Mouse (Mus musculus): ENCODE measurements around the gene Rragd. TPM values are rescaled to one million over a fixed set of nuclear protein-coding genes. Genes with fewer than 3 reads are reported as not detected.
A peak's percentile ranks its signal among the peaks of the same experiment; 100 is the strongest.
"Not testable (repeated sequence)": the region's sequence is repeated elsewhere in the genome, so short reads cannot be mapped to it uniquely, and the experiment has no call there.

Gene Rragd
- polyA plus RNA-seq, 1 experiment from 2014 or later: 22.7 TPM

DNA sequence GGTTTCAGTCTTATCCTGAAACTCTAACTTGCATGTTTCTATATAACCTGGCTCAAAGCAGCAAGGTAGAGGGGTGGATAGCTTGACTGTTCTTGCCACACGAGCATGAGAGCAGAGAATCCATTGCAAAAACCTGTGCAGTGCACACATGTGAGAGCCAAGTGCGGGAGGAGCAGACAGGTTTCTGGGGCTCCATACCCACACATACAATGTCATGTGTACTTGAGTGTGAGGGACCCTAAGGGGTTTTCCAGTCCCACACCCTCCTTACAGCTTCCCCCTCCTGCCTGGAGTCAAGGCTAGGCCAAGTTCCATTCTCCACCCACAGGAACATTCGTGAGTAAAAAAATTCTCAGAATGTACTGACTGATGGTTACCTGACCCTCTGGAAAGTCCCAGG lies 21.4 kb upstream of the Rragd start:
- ATAC-seq: no peak
- Histone ChIP-seq H3K9ac (no peak overlapping the region), H3K9me3 (replicated peaks) (no peaks in the 10 kb centered on the region), H3K4me3 (no peak overlapping the region), H3K4me1 (no peaks in the 10 kb centered on the region), H3K27me3 (no peaks in the 10 kb centered on the region), H3K4me2 (no peak overlapping the region), H3K27ac (no peak overlapping the region), H3K36me3 (ENCODE audit: poor library complexity, severe bottlenecking) (no peaks in the 10 kb centered on the region)
- 76% methylated on average over 3 of the region's 3 CpGs for WGBS

DNA sequence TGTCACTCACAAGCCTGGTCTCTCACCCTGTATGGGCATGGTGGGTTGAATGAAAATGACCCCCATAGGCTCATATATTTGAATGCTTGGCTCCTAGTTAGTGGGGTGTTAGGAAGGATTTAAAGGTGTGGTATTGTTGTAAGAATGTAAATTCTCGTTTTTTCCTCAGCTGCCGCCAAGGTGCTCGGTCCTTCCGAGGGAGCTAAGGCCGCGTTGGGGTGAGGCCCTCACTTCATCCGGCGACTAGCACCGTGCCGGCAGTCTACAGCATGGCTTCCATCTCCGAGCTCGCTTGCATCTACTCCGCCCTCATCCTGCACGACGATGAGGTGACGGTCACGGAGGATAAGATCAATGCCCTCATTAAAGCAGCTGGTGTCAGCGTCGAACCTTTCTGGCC lies 18.2 kb upstream of the Rragd start:
- H3K4me2 ChIP-seq; H3K27me3 ChIP-seq; H3K9ac ChIP-seq; H3K4me3 ChIP-seq; ATAC-seq; H3K9me3 ChIP-seq (replicated peaks); H3K4me1 ChIP-seq; H3K36me3 ChIP-seq (ENCODE audit: poor library complexity, severe bottlenecking); H3K27ac ChIP-seq: not testable (repeated sequence)
- WGBS: 94% methylated on average over 19 of the region's 19 CpGs

DNA sequence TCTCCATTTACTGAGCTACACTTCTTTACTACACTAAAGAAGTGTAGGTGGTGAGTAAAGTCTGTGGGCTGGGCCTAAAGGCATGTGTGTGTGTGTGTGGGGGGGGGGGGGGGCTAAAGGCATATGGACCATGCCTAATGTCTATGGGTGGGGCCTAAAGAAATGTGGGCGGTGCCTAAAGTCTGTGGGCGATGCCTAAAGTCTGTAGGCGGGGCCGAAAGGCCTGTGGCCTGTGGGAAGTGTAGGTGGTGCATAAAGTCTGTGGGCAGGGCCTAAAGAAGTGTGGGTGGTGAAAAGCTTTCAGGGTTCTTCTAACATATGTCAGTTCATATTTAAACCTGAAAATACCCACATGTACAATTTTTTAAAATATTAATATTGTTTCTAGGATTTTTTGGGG lies 5.5 kb upstream of the Rragd start:
- no peaks in the 10 kb centered on the region; the same call in 1 of the 2 replicates for H3K27me3 ChIP-seq
- H3K36me3 ChIP-seq (ENCODE audit: poor library complexity, severe bottlenecking): no peaks in the 10 kb centered on the region
- H3K4me2 ChIP-seq: no peak overlapping the region
- H3K4me3 ChIP-seq: no peak overlapping the region
- H3K27ac ChIP-seq: no peak overlapping the region
- WGBS: 90% methylated on average over 4 of the region's 4 CpGs
- peaks cover 14% of the 10 kb centered on the region for H3K9me3 ChIP-seq (replicated peaks)
- H3K9ac ChIP-seq: no peak overlapping the region
- ATAC-seq: no peak
- peaks cover 5% of the 10 kb centered on the region for H3K4me1 ChIP-seq

DNA sequence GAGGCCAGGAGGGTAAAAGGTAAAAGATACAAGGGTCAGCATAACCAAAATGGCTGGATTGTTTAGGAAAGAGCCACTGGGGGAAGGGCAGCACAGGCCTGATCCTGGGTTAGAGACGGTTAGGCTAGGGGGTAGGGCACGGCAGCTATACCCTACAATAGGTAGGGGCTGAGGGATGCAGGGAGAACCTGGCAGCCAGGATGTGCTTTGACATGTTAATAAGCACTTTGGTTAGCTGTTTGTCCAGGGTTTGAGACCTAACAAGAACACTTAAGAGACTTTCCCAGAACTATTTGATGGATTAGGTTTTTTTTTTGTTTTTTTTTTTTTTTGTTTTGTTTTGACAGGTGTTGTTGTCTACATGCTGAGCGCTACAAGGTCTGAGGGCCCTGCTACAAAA lies 2.8 kb upstream of the Rragd start:
- 62% methylated on average over 3 of the region's 3 CpGs for WGBS
- Histone ChIP-seq H3K36me3 (ENCODE audit: poor library complexity, severe bottlenecking) (no peaks in the 10 kb centered on the region), H3K9me3 (replicated peaks) (peaks cover under 1% of the 10 kb centered on the region; the same call in 1 of the 2 replicates), H3K27me3 (no peaks in the 10 kb centered on the region; the same call in 1 of the 2 replicates), H3K4me1 (peaks cover 19% of the 10 kb centered on the region), H3K27ac (no peak overlapping the region), H3K9ac (no peak overlapping the region), H3K4me3 (no peak overlapping the region), H3K4me2 (no peak overlapping the region)
- no peak for ATAC-seq

DNA sequence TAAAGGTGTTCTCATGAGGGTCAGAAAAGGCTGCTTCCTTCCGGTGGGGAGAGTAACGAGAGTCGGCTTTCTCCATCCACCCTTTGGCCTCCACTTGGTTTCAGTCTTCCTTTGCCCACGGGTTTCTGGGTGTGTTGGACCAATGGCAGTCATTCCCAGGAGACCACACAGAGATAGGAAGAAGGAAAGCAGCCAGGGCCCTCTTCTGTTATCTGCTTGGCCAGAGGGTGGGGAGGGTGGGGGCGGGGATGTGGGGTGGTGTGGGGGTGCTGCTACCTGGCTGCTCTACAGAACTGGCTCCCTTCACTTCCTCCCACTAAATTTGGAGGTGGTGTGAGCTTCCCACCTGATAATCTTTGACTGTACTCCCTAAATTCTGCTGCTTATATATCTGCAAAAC lies 1.2 kb upstream of the Rragd start:
- no peak overlapping the region for H3K27ac ChIP-seq
- H3K4me2 ChIP-seq: peak overlapping the region; percentile 93
- H3K36me3 ChIP-seq (ENCODE audit: poor library complexity, severe bottlenecking): no peaks in the 10 kb centered on the region
- ATAC-seq: no peak
- peaks cover 32% of the 10 kb centered on the region for H3K4me1 ChIP-seq
- WGBS: 25% methylated on average over 5 of the region's 5 CpGs
- H3K9me3 ChIP-seq (replicated peaks): no peaks in the 10 kb centered on the region
- peak overlapping the region; percentile 86; the same call in 1 of the 2 replicates for H3K4me3 ChIP-seq
- no peak overlapping the region for H3K9ac ChIP-seq
- no peaks in the 10 kb centered on the region; the same call in 1 of the 2 replicates for H3K27me3 ChIP-seq

DNA sequence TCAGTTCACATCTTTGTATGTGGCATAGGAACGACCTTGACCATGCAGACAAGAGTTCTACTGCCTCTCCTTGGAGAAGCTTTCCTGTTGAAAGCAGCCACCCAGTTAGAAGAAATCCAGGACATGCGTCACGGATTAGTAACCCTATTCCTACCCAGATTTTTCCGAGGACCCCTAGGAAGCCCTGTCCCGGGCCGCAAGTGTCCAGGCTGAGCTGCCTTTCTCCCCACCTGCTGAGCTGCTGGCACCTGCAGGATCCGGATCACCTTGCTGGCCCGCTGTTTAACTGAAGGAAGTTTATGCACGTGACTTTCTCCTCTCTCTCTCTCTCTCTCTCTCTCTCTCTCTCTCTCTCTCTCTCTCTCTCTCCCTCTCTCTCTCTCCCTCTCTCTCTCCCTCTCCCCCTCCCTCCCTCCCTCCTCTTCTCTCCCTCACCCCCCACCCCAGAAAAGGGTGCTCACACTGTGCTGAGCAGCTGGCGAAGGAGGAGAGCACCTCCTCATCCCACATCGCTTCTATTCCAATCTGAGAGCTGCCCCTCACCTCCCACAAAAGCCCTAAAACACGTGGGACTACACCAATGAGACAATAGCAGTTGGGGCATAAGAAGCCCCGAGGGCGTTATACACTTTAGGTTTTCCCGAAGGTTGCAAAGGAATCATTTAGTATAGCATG lies 659 bp upstream of the Rragd start:
- Histone ChIP-seq H3K36me3 (ENCODE audit: poor library complexity, severe bottlenecking) (no peaks in the 10 kb centered on the region), H3K27ac (peak overlapping the region; percentile 88; the same call in 1 of the 2 replicates), H3K4me1 (peaks cover 32% of the 10 kb centered on the region), H3K9me3 (replicated peaks) (no peaks in the 10 kb centered on the region), H3K9ac (peak overlapping the region; percentile 87), H3K27me3 (no peaks in the 10 kb centered on the region; the same call in 1 of the 2 replicates), H3K4me2 (peak overlapping the region; percentile 93), H3K4me3 (peak overlapping the region; percentile 86)
- peak; percentile 59 for ATAC-seq
- 2% methylated on average over 15 of the region's 15 CpGs for WGBS

DNA sequence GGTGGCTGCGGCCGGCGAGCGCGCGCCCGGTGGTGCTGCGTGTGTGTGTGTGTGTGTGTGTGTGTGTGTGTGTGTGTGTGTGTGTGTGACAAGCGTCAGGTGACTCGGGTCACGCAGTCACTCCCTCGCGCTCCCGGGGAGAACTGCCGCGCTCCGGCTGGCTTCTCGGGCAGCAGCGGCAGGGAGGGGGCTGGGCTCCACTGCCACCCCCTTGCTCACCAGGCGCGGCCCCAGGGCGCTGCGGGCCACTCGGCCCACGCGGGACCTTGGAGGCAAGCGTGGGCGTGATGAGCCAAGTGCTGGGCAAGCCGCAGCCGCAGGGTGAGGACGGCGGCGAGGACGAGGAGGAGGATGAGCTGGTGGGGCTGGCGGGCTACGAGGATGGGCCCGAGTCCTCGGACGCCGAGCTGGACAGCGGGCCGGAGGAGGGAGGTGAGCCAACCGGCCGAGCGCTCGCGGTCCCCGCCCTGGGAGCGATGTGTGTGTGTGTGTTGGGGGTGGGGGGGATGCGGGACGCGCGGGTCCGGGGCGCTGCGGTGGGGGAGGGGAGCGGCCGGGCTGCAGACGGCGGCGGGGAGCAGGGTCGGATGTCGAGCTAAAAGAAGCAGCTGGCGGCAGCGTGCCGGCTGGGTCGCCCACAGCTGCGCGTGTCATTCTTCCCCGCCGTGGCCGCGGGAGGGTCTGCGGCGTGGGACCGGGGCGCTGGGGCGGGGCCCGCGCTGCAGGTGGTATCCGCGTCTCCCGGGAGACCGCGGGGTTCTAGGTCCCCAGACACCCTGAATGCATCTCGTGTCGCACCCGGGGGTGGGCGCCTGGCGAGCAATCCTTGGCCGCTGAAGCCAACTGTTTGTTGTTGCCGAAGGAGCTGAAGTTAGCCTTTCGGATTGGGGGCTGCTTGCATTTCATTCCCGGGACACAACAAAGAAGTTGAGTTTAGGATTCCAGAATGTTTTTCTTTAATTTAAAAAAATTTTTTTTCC lies 629 bp downstream of the Rragd start:
- H3K9me3 ChIP-seq (replicated peaks): no peaks in the 10 kb centered on the region
- under 1% methylated on average over 69 of the region's 94 CpGs for WGBS
- peak; percentile 64 for ATAC-seq
- H3K9ac ChIP-seq: peak overlapping the region; percentile 87
- no peaks in the 10 kb centered on the region for H3K36me3 ChIP-seq (ENCODE audit: poor library complexity, severe bottlenecking)
- no peaks in the 10 kb centered on the region; the same call in 1 of the 2 replicates for H3K27me3 ChIP-seq
- peak overlapping the region; percentile 88 for H3K27ac ChIP-seq
- H3K4me1 ChIP-seq: peaks cover 32% of the 10 kb centered on the region
- peak overlapping the region; percentile 86 for H3K4me3 ChIP-seq
- peak overlapping the region; percentile 93 for H3K4me2 ChIP-seq

DNA sequence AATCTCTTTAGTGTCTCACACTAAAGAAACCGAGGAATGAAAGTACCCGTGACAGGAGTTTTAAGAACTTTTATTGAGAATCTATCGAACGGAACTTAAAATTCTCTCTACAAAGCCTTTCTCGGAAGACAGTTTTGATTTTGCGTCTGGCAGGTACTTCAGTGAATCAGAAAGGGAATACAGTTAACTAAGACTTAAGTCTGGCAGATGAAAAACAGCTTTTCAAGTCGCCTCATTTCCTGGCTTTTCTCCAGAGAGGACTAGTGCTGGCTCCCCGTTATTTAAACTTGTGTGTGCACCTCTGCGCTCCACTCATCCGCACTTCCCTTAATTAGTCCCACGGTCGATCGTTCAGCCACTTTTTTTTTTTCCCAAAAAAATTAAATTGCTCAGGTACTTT lies 1.4 kb downstream of the Rragd start:
- Histone ChIP-seq H3K36me3 (ENCODE audit: poor library complexity, severe bottlenecking) (no peaks in the 10 kb centered on the region), H3K27ac (peak overlapping the region; percentile 88), H3K27me3 (no peaks in the 10 kb centered on the region; the same call in 1 of the 2 replicates), H3K4me3 (peak overlapping the region; percentile 86), H3K9ac (peak overlapping the region; percentile 87), H3K4me1 (peaks cover 32% of the 10 kb centered on the region), H3K9me3 (replicated peaks) (no peaks in the 10 kb centered on the region), H3K4me2 (peak overlapping the region; percentile 93)
- WGBS: under 1% methylated on average over 13 of the region's 13 CpGs
- no peak for ATAC-seq

DNA sequence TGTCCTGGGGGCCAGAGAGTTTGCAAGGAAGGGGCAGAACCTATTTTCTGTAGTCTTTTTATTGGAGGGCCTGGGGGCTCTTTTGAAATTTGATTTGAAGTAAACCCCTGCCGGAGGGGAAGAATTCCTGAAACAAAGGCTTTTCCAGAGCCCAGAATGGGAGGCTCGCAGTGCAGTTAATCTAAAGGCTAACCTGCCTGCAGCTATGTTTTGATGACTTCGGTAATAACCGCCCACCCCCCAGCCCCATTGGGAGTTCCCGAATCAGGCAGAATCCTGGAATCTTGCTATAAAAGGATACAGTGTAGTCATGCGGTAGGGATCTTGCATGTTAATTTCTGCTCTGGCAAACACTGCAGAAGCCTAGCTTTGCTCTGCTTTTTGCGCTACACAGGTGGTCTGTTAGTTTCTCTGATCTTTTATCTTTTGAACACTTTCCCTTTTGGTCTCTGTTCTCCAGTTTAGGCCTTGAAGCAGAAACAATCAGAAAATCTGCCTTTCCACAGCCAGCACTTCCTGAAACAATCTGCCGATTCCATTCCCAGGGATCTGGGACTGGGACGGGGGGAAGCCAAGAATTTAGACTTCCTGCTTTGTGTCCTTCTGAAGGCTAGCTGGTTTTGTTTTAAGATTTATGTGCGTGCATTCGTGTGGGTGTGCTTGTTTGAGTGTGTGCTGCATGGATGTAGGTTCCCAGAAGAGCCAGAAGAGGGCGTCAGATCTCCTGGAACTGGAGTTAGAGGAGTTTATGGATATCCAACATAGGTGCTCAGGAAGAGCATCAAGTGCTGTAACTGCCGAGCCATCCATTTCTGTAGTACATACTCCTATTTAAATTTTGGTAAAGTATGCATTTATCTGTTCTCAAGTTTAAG lies 2.2 kb downstream of the Rragd start:
- H3K4me1 ChIP-seq: peaks cover 32% of the 10 kb centered on the region
- peak overlapping the region; percentile 86 for H3K4me3 ChIP-seq
- peak overlapping the region; percentile 93 for H3K4me2 ChIP-seq
- ATAC-seq: no peak
- no peaks in the 10 kb centered on the region for H3K36me3 ChIP-seq (ENCODE audit: poor library complexity, severe bottlenecking)
- WGBS: 10% methylated on average over 13 of the region's 13 CpGs
- H3K9ac ChIP-seq: peak overlapping the region; percentile 87
- H3K9me3 ChIP-seq (replicated peaks): no peaks in the 10 kb centered on the region
- peak overlapping the region; percentile 88 for H3K27ac ChIP-seq
- H3K27me3 ChIP-seq: no peaks in the 10 kb centered on the region; the same call in 1 of the 2 replicates

DNA sequence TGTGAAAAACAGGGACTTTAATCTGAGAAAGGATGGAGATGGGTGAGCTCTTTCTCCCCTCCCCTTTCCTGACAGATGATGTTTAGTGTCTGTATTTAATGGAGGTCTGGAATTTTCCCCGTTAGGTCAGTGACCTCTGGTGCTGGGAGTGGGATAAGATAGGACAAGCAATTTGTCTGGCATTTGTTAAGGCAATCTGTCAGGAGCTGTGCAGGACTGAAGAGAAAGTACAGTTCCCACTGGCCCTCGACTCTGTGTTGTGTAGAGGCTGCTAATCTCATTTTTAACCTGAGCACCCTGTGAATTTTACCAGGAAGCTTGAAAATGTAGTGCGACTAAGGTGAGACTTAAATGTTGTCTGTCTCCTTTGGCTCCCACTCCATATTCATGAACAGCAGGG lies 2.8 kb downstream of the Rragd start:
- no peaks in the 10 kb centered on the region for H3K9me3 ChIP-seq (replicated peaks)
- H3K36me3 ChIP-seq (ENCODE audit: poor library complexity, severe bottlenecking): no peaks in the 10 kb centered on the region
- peaks cover 32% of the 10 kb centered on the region for H3K4me1 ChIP-seq
- 0 out of 2 replicates have a peak overlapping the region, but pooled peaks have one; percentile 22 for H3K27ac ChIP-seq
- no peak overlapping the region for H3K9ac ChIP-seq
- ATAC-seq: no peak
- peak overlapping the region; percentile 93 for H3K4me2 ChIP-seq
- peak overlapping the region; percentile 86; the same call in 1 of the 2 replicates for H3K4me3 ChIP-seq
- WGBS: 4% methylated on average over 3 of the region's 3 CpGs
- H3K27me3 ChIP-seq: no peaks in the 10 kb centered on the region; the same call in 1 of the 2 replicates

DNA sequence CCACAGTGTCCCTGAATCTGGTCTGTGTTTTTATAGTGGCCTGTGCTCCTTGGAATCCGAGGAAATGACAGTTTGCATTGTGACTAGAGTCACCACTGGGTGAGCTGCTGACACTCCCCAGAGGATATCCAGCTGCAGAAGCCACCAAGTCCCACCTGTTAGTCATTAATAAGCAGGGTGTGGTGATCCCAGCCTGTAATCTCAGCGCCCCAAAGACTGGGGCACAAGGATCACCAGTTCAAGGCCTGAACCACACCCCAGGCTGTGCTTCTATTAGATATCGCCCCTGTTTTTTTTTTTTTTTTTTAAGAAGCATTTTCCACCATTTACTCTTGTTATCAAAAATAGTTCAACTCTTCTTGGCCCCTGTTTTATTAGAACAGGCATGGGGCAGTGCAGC lies 4.2 kb downstream of the Rragd start:
- 78% methylated on average over 3 of the region's 3 CpGs for whole genome bisulfite sequencing
- ATAC-seq: no peak
- H3K4me2 ChIP-seq: no peak overlapping the region

More for the DNA sequence above, 4.2 kb downstream of the Rragd start:
- Histone ChIP-seq H3K9me3 (replicated peaks) (no peaks in the 10 kb centered on the region), H3K4me1 (peaks cover 29% of the 10 kb centered on the region), H3K27me3 (no peaks in the 10 kb centered on the region), H3K4me3 (no peak overlapping the region), H3K27ac (no peak overlapping the region), H3K36me3 (ENCODE audit: poor library complexity, severe bottlenecking) (no peaks in the 10 kb centered on the region), H3K9ac (no peak overlapping the region)

Data from forebrain, embryonic 13.5 days (tissue).